Mouse (Mus musculus): ENCODE measurements around the gene Calu.

DNA sequence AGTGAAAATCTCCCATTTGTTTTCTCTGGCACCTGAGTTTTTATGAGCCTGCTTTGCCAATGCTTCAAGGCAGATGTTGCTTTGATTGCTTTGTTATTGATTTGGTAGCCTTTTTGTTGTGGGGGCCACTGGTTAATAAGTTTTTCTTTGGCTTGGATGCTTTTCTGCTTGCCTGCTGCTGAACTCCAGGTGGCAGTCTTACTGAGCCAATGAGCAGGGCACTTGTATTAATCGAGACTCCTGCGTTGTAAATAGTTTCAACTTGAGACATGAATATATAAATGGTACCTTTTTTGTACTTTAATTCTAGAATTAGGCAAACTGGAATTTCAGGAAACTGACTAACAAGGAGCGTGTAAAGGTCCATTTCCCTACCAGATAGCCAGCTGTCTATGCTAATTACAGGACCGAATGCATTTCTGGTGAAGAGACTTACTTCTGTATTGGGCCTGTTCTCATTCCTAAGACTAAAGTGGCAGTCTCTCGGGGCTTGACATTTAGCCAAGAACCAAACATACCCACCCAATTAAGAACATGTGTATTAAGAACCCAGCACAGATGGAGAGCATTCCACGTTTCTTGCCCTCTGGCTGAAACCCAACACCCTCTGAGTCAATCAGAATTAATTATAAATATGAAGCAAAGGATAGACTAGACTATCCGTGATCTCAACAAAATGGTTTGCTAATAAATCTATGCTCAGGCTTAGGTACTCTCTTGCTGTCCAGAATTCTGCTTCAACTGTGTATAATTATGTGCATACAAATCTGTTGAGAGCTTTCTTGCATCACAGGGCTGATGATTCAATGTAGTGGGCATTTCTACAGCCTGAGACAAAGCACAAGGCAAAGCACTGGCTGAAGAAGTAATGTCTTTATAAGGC lies 14.6 kb downstream of the Calu start:
- TF ChIP-seq CTCF (conservative IDR thresholded peaks at IDR 0.05 in 1 of 2, IDR thresholded peaks at IDR 0.05 in 1 of 2; ENCODE audit: low read depth in 2 of 2, low read length in 2 of 2) (peak in 1 of 2 experiments; percentile 49; a peak in 2 of 4 replicates), BHLHE40 (IDR thresholded peaks at IDR 0.05; ENCODE audit: low read depth, low read length) (no peak), ZNF384 (IDR thresholded peaks at IDR 0.05; ENCODE audit: low read depth, low read length) (no peak), TCF12 (IDR thresholded peaks at IDR 0.05; ENCODE audit: low read depth, low read length) (no peak), POLR2A (IDR thresholded peaks at IDR 0.05; ENCODE audit: low read depth, low read length) (no peak), EP300 (IDR thresholded peaks at IDR 0.05; ENCODE audit: low read length) (no peak), ELF1 (IDR thresholded peaks at IDR 0.05; ENCODE audit: low read depth, low read length) (no peak)
